Mouse (Mus musculus) ES-E14 (cell line): ENCODE measurements around the gene Tmod4. TPM values are rescaled to one million over a fixed set of nuclear protein-coding genes. Genes with fewer than 3 reads are reported as not detected.

ENCODE experiments used
- DNase-seq: peaks from one replicate; pipeline ENCODE4 v3.0.0-alpha.2; 2013; ENCODE audit warnings: low read depth, low spot score
- H3K27ac ChIP-seq: 2 replicates; pipeline ENCODE4 v1.5.1; 2012; ENCODE audit warnings: low read depth, mild to moderate bottlenecking, low read length, moderate library complexity, mixed read lengths; ENCODE audit not compliant: poor library complexity, insufficient read depth, severe bottlenecking
- H3K36me3 ChIP-seq: 2 replicates; pipeline ENCODE4 v1.6.1; 2012; ENCODE audit warnings: mild to moderate bottlenecking, low read length, moderate library complexity, mixed read lengths; ENCODE audit not compliant: control insufficient read depth, poor library complexity, insufficient read depth, severe bottlenecking
- H3K4me1 ChIP-seq, 2 experiments: fragments of 150-350 bp in 1 of 2; sonication (generic) in 1 of 2; 2 replicates each; pipeline ENCODE4 v1.6.1; 2012; ENCODE audit warnings: low read length in 2 of 2, mild to moderate bottlenecking in 1 of 2, mixed read lengths in 1 of 2; ENCODE audit not compliant: control insufficient read depth in 2 of 2, insufficient read depth in 2 of 2, poor library complexity in 1 of 2
- H3K4me3 ChIP-seq, 2 experiments: fragments of 150-350 bp in 1 of 2; sonication (generic) in 1 of 2; 2 replicates each; pipeline ENCODE4 v1.5.1; 2012; ENCODE audit warnings: low read length in 2 of 2, low read depth in 1 of 2, mild to moderate bottlenecking in 1 of 2, mixed read lengths in 1 of 2; ENCODE audit not compliant: insufficient read depth in 1 of 2, poor library complexity in 1 of 2, severe bottlenecking in 1 of 2
- H3K9ac ChIP-seq: 2 replicates; pipeline ENCODE4 v1.6.1; 2012; ENCODE audit warnings: low read depth, mild to moderate bottlenecking, low read length, mixed read lengths; ENCODE audit not compliant: poor library complexity, insufficient read depth, severe bottlenecking
- H3K9me3 ChIP-seq: fragments of 150-350 bp; sonication (generic); 2 replicates; pipeline ENCODE4 v1.6.1; 2012; ENCODE audit warnings: low read depth, mild to moderate bottlenecking, low read length; ENCODE audit not compliant: control insufficient read depth, insufficient read depth
- CHD2 ChIP-seq: IDR thresholded peaks from 2 replicates; pipeline ENCODE4 v1.6.1; 2014; ENCODE audit warnings: mild to moderate bottlenecking, low read depth, low read length, inconsistent platforms
- HCFC1 ChIP-seq: IDR thresholded peaks from 2 replicates; pipeline ENCODE4 v1.6.1; 2012; ENCODE audit warnings: low read length, inconsistent platforms, borderline replicate concordance; ENCODE audit not compliant: insufficient read depth
- MAFK ChIP-seq: IDR thresholded peaks from 2 replicates; pipeline ENCODE4 v1.6.1; 2014; ENCODE audit warnings: mild to moderate bottlenecking, low read depth, low read length, inconsistent platforms; ENCODE audit not compliant: insufficient read depth
- ZC3H11A ChIP-seq: IDR thresholded peaks from 2 replicates; pipeline ENCODE4 v1.6.1; 2012; ENCODE audit warnings: low read depth, mild to moderate bottlenecking, inconsistent platforms, low read length, borderline replicate concordance
- ZNF384 ChIP-seq: IDR thresholded peaks from 2 replicates; pipeline ENCODE4 v1.6.1; 2012; ENCODE audit warnings: low read depth, low read length, inconsistent platforms
- in situ Hi-C, 2 experiments: fragments of 600-800 bp; cut with MboI; formaldehyde crosslinking; loops; one replicate each; pipeline ENCODE4 v1.15.1; 2025; ENCODE audit warnings: low sequenced_read_pairs in 2 of 2, inconsistent platforms in 1 of 2; ENCODE audit not compliant: unreplicated experiment in 2 of 2
- total RNA-seq: library from RNA; depleted of rRNA; stranded (reverse); fragments of 300-350 nt; gene quantifications from 2 replicates; pipeline ENCODE4 v1.2.3, GENCODE M21; 2012; rRNA removed

Gene Tmod4
- total RNA-seq, 1 experiment, result 0.36 TPM

DNA sequence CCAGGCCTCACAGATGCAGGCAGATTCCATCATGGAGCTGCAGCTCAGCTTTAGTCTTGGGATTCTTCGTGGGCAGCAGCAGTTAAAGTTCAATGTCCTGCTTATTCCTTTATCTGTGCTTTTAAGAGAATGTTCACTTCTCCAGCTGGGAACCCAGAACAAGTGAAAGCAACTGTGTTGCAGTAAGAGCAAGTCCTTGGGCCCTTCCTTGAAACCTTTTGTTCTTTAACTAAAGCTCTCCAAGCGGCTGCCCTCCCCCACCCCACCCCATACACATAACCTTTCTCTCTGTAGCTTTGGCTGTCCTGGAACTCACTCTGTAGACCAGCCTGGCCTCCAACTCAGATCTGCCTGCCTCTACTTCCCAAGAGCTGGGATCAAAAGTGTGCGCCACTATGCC, 52.2 kb downstream of the Tmod4 start:
- in situ Hi-C loops, result no loop called here
- Histone ChIP-seq H3K9ac (no peak overlapping the region; the same call in 1 of the 2 replicates), H3K27ac (no peak overlapping the region; the same call in 1 of the 2 replicates), H3K4me1 (peaks cover 4% of the 10 kb centered on the region in 2 experiments; a peak in 3 of 4 replicates), H3K36me3 (peaks cover 3% of the 10 kb centered on the region; the same call in 1 of the 2 replicates), H3K4me3 (no peak overlapping the region), H3K9me3 (no peaks in the 10 kb centered on the region)
- TF ChIP-seq ZNF384 (no peak), ZC3H11A (no peak), CHD2 (no peak), HCFC1 (no peak), MAFK (no peak)
- DNase-seq, result peak; percentile 26

DNA sequence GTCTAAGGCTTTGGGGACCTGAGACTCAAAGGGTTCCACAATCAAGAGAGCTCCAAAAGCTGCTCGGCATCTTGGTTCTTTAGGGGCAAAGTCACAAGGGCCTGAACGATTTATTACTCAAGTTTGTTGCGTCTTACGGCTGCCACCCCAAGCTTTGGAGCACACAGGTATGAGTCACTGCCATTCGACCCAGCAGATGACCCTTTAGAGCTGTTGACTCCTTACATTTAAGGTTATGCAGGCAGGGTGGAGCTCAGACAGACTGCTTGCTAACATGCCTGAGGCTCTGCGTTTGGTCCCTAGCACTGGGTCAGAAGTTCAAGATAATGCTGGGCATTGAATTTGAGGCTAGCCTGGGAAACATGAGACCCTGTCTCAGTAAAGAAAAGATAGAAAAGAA, 53.3 kb downstream of the Tmod4 start:
- H3K9me3 ChIP-seq, result no peaks in the 10 kb centered on the region
- H3K9ac ChIP-seq, result no peak overlapping the region
- H3K4me1 ChIP-seq, result peaks cover 4% of the 10 kb centered on the region in 2 experiments; a peak in 3 of 4 replicates
- no peak overlapping the region for H3K4me3 ChIP-seq
- no peak for DNase-seq
- no peak for TF ChIP-seq ZC3H11A
- no peak for TF ChIP-seq ZNF384
- H3K36me3 ChIP-seq, result no peaks in the 10 kb centered on the region
- in situ Hi-C loops, result no loop called here
- peak overlapping the region; percentile 40; the same call in 1 of the 2 replicates for H3K27ac ChIP-seq

Other genes starting within 250 kb of the Tmod4 start
- 395 and 498 TPM in 2 replicates for gene Psmb4, start 237.5 kb upstream of the Tmod4 start, total RNA-seq
- gene Selenbp1, start 191.4 kb upstream of the Tmod4 start, total RNA-seq, result 1.5 and 2.7 TPM in 2 replicates
- gene Rfx5, start 170.4 kb upstream of the Tmod4 start, total RNA-seq, result 6.1 and 9.0 TPM in 2 replicates
- 29.7 and 34.4 TPM in 2 replicates for gene Pi4kb, start 149.7 kb upstream of the Tmod4 start, total RNA-seq
- gene Zfp687, start 109.0 kb upstream of the Tmod4 start, total RNA-seq, result 19.8 and 20.6 TPM in 2 replicates
- gene Psmd4, start 81.9 kb upstream of the Tmod4 start, total RNA-seq, result 258 and 291 TPM in 2 replicates
- gene Pip5k1a, start 17.5 kb upstream of the Tmod4 start, total RNA-seq, result 23.2 and 30.7 TPM in 2 replicates
- 34.4 and 35.7 TPM in 2 replicates for gene Vps72, start 13.5 kb upstream of the Tmod4 start, total RNA-seq
- 38.1 and 39.2 TPM in 2 replicates for gene Scnm1, start 9.5 kb downstream of the Tmod4 start, total RNA-seq
- 4.4 and 5.1 TPM in 2 replicates for gene Lysmd1, start 9.6 kb downstream of the Tmod4 start, total RNA-seq
- 1.0 and 1.3 TPM in 2 replicates for gene Tnfaip8l2, start 17.9 kb downstream of the Tmod4 start, total RNA-seq
- gene Sema6c, start 36.0 kb downstream of the Tmod4 start, total RNA-seq, result 15.3 and 34.7 TPM in 2 replicates
- gene Gabpb2, start 93.4 kb downstream of the Tmod4 start, total RNA-seq, result 28.7 and 30.7 TPM in 2 replicates
- 43.2 and 51.4 TPM in 2 replicates for gene Cdc42se1, start 104.3 kb downstream of the Tmod4 start, total RNA-seq
- 5.3 and 10.1 TPM in 2 replicates for gene Mllt11, start 107.7 kb downstream of the Tmod4 start, total RNA-seq
- 2.0 and 3.0 TPM in 2 replicates for gene Gm128, start 117.1 kb downstream of the Tmod4 start, total RNA-seq
- gene Bnipl, start 126.7 kb downstream of the Tmod4 start, total RNA-seq, result 6.7 and 16.0 TPM in 2 replicates
- 48.8 and 54.5 TPM in 2 replicates for gene Mindy1, start 156.9 kb downstream of the Tmod4 start, total RNA-seq
- gene Prune1, start 157.6 kb downstream of the Tmod4 start, total RNA-seq, result 26.4 and 29.5 TPM in 2 replicates
- 0.58 and 1.1 TPM in 2 replicates for gene Anxa9, start 182.7 kb downstream of the Tmod4 start, total RNA-seq
- 87.6 and 101 TPM in 2 replicates for gene Cers2, start 190.3 kb downstream of the Tmod4 start, total RNA-seq
- gene Setdb1, start 232.7 kb downstream of the Tmod4 start, total RNA-seq, result 54.7 and 59.1 TPM in 2 replicates